Mouse (Mus musculus) brain, embryonic 14.5 days (tissue): ENCODE data around the gene Inpp4a. TPM values are rescaled to one million over a fixed set of nuclear protein-coding genes. Genes with fewer than 3 reads are reported as not detected.

Source experiments
- DNase-seq: peaks from one replicate; pipeline ENCODE4 v3.0.0-alpha.2; 2011; ENCODE audit warnings: low read depth
- CTCF ChIP-seq: fragments of 200-500 bp; IDR thresholded peaks from 2 replicates; pipeline ENCODE4 v1.5.1; 2012; ENCODE audit warnings: inconsistent platforms, mild to moderate bottlenecking, moderate library complexity, borderline replicate concordance; ENCODE audit not compliant: insufficient read depth, insufficient read length; ENCODE audit errors: extremely low read depth
- POLR2A ChIP-seq: fragments of 200-500 bp; IDR thresholded peaks from 2 replicates; pipeline ENCODE4 v1.6.1; 2012; ENCODE audit warnings: mild to moderate bottlenecking, inconsistent platforms, borderline replicate concordance; ENCODE audit not compliant: poor library complexity, insufficient read depth, insufficient read length, severe bottlenecking; ENCODE audit errors: extremely low read depth
- polyA plus RNA-seq: library from polyadenylated mRNA; depleted of rRNA; stranded (reverse); fragments of >200 nt; gene quantifications from 2 replicates; pipeline ENCODE4 v1.2.3, GENCODE M21; 2012

The Inpp4a gene
- polyA plus RNA-seq, 1 experiment: 47.3 TPM

DNA sequence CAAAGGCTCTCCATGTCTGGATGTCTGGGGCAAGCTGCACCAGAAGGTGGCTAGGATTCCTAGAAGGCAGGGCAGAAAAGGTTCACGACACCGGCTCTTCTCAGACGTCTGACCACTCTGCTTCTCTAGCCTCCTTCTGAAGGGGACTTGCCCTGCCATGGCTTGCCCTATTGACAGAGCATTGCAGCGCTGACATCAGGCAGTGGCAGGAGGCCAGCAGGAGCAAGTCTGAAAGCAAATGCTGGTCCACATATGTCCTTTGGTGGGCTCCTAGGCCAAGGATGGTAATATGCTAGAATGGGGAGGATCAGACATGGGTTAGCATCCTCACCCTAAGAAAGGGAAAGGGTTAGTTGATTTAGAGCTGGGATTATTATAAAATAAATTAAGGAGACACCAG is 30.2 kb downstream of the Inpp4a start:
- no peak for DNase-seq
- TF ChIP-seq CTCF (no peak), POLR2A (no peak)

DNA sequence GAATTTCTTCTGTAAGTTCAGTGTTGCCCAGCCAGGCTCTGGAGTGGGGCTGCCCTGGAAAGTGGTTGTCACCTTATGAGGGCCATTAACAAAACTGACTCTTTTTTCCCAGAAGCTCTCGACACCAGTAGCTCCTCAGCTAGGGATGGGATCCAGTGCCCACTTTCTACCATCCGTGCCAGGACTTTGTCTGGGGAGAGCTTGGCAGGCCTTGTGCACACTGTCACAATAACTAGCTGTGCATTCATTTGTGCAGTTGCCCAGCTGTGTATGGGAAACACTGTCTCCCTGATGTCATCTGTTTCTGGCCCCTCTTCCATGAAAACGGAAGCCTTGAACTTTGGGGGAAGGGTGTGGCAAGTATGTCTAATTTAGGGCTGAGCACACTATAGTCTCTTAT is 33.1 kb downstream of the Inpp4a start:
- TF ChIP-seq CTCF (no peak), POLR2A (no peak)
- DNase-seq: peak; percentile 41

DNA sequence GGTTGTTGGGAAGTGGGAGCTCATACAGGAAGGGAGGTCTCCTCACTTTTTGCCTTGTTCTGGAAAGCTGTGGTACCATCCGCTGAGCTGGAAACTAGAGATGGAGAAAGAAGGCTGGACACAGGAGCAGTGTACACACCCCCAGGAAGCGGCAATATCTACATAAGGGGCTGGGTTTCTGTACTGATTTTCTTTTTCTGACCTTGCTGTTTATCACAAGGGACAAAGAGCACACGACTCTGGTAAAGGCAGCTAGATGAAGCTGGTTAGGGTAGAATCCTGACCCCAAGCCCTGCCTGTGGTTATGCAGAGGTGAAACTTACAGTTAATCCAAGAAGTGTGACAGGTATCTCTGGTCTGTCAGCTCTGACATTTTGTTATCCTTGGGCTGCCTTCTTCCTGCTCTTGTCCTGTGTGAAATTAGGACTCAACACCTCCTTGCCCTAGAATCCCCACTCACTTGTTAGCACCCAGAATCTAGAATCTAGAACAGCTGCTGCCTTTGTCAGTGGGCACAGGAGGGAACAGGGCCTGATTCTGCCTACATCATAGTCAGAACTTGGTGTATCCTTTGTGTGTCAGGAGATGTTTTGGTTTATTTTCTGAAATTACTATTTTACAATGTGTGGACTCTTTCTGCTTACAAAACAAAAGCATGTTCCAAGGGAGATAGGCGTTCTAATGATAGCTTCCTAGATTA is 34.2 kb downstream of the Inpp4a start:
- TF ChIP-seq POLR2A (no peak), CTCF (no peak)
- DNase-seq: no peak

GRCm38 (mm10) chr1:37336022-37336421 is 36.4 kb downstream of the Inpp4a start:
- DNase-seq: no peak
- TF ChIP-seq CTCF (no peak), POLR2A (no peak)

DNA sequence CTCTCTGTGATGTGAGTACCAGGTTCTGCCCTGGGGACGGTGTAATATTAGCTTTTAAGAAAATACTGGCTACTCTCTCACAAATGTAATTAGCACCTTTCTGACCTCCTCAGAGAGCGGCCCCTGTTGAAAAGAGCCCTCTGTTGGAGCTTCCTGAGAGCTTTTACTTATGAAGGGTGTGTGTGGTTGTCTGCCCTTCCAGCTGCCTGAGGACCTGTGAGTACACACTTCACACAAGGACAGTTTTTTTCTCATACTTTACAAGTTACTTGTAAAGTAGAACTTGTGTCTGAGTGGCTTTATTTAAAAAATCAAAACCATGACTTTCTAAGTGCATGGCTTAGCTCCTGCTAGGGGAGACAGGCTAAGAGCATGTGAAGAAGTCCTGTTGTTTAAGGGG is 37.1 kb downstream of the Inpp4a start:
- no peak for DNase-seq
- TF ChIP-seq CTCF (no peak), POLR2A (no peak)

- no peak for TF ChIP-seq POLR2A
- no peak for TF ChIP-seq CTCF
- DNase-seq: no peak
Measured at GRCm38 (mm10) chr1:37337273-37337672, 37.6 kb downstream of the Inpp4a start.

DNA sequence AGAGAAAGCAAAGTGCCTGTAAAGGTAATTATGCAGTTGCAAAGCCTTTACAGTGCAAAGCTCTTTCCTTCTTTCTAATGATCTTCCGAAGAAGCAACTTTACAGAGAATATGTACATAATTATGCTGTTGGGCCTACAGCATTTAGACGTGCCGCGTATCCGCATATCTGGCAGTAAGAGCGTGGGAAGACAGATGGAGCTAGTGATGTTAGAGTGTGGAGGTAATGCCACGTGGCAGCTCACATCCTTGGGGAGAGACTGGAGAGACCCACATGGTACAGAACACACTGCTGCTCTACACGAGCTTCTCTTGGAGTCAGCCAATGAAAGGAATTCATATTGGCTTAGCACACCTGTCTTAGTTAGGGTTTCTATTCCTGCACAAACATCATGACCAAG is 39.5 kb downstream of the Inpp4a start:
- DNase-seq: peak; percentile 37

GRCm38 (mm10) chr1:37341347-37341746 is 41.7 kb downstream of the Inpp4a start:
- TF ChIP-seq POLR2A: no peak
- TF ChIP-seq CTCF: no peak
- no peak for DNase-seq

More for the DNA sequence above, 39.5 kb downstream of the Inpp4a start:
- no peak for TF ChIP-seq CTCF
- TF ChIP-seq POLR2A: no peak

DNA sequence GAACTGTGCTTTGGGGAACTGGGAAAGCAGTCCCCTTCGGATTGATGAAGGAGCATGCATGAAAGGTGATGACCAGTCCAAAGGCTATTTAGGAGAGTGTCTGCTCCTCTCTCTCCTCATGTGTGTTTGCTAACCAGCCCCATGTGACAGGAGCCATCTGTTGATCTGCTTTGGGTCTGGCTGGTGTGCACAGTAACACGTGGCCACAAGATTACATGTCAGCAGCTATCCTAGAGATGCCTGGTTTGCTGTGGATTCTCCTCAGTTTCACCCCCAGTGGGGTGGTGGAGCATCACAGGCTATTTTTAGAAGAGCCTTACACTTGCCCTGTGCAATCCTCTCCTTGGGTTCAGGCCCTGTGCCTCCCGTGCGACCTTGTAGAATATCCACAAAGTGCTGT is 42.2 kb downstream of the Inpp4a start:
- DNase-seq: no peak
- TF ChIP-seq CTCF (no peak), POLR2A (no peak)

DNA sequence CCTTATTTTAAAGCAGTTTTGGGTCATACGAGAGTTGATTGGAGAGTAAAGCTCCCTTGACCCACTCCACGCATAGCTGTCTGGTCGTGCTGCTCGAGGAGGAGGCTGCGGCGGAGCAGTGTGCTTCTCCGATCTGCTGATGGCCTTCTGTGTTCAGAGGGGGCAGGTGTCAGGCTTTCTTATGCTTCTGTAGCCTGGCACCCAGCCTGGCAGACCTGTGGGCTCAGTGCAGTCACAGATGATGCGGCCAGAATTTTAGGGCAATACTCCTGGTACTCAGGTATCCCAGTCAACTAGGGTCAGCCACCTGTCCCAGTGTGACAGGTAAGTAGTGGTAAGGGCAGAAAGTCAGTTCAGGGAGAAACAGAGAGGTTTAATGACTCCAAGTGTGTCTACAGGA is 42.9 kb downstream of the Inpp4a start:
- no peak for TF ChIP-seq CTCF
- no peak for TF ChIP-seq POLR2A
- no peak for DNase-seq

DNA sequence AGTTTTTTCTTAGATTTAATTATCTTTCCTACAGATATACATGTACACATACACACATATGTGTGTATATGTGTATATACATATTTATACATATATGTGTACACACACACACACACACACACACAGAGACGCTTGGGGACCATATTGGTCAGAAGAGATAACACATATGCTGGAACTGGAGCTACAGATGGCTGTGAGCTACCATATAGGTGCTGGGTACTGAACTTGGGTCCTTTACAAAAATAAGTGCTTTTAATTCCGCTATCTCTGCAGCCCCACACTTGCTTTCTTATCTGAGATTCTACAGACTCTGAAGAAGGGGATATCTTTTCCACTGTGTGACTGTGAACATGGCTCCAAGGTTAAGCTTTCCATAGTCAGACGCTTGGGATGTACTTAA is 43.6 kb downstream of the Inpp4a start:
- no peak for TF ChIP-seq CTCF
- DNase-seq: no peak

- TF ChIP-seq CTCF: no peak
- no peak for TF ChIP-seq POLR2A
- no peak for DNase-seq
Measured at GRCm38 (mm10) chr1:37344223-37344916, 44.7 kb downstream of the Inpp4a start.

DNA sequence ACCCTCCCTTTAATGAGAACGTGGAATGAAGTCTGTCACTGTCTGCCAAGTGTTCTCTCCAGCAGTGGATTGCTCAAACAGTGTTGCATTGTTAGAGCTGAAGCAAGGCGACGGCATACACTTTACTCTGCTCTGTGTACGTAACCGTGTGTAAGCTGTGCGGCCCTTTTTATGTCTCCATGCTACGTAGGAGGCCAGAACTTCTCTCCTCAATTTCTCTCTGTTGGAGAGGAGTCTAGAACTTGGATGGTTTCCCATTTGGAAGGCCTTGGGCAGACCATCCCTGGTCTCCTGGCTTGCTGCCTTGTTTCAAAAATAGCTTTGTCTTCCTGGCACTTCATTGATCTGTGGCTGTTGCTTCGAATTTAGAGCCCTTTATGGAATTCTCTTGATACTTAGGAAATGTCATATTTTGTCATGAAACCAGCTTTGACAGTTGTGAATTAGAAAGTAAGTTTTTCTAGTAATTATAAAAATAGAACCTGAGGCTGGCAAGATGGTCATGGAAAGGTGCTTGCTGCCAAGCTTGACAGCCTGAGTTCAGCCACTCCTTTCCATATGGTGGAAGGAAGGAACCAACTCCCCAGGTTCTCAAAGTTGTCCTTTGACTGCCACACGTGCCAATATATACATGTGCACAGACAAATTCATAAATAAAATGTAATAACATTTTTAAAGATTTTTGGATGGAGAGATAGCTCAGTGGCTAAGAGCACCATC is 47.9 kb downstream of the Inpp4a start:
- no peak for TF ChIP-seq POLR2A
- no peak for TF ChIP-seq CTCF
- DNase-seq: peak; percentile 29
